Mouse (Mus musculus) pancreas, adult 10 weeks (tissue): Measurements from ENCODE around the gene Gm10577. TPM values are rescaled to one million over a fixed set of nuclear protein-coding genes. Genes with fewer than 3 reads are reported as not detected.

Source experiments
- polyA plus RNA-seq: library from polyadenylated mRNA; stranded (reverse); fragments of 350-450 nt; fragmentation: Illumina TruSeq; extraction: RNeasy Lipid Tissue Mini Kit (QIAGEN cat#74804); gene quantifications from one replicate; pipeline ENCODE4 v1.2.3, GENCODE M21; 2015; ENCODE audit warnings: low read depth, low replicate concordance; ENCODE audit not compliant: insufficient read depth

Gm10577 gene
- not detected for polyA plus RNA-seq

DNA sequence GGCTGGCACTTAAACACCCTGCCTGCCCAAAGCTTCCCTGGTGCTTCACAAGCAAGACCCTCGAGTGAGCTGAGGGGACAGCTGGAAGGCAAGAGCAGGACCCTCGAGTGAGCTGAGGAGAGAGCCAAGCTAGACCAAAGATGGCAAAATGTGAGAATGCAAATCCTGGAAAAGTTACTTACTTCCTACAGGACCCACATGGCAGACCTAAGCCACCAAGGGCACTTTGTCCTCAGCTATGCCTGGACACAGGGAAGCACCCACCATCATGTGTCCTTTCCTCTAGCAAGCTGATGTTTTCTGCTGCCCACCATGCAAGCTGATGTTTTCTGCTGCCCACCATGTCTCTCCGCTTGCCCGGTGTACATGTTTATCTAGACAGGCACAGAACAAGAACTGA lies at the start of gene Gm10577:
Gm10577 (minus strand) TSS at position 101 of the 400 bp plus-strand sequence.

GRCm38 (mm10) chr4:101068786-101069153 lies 48.3 kb upstream of the Gm10577 start, which contains the start of gene Raver2:
Raver2 (plus strand) TSS chr4:101068983.

Other genes starting within 250 kb of the Gm10577 start
- gene Cachd1, start 244.0 kb downstream of the Gm10577 start, polyA plus RNA-seq = 4.3 TPM
- 0.59 TPM for gene Raver2, start 48.3 kb upstream of the Gm10577 start, polyA plus RNA-seq
- 15.4 TPM for gene Jak1, start 244.6 kb upstream of the Gm10577 start, polyA plus RNA-seq